Mouse (Mus musculus): ENCODE measurements around the gene Papss2. TPM values are rescaled to one million over a fixed set of nuclear protein-coding genes. Genes with fewer than 3 reads are reported as not detected.

The Papss2 gene
- polyA plus RNA-seq, 1 experiment from 2014 or later, result 20.7 TPM

- H3K4me1 ChIP-seq (replicated peaks), result no peaks in the 10 kb centered on the region
- no peak for ATAC-seq (ENCODE audit: insufficient number of reproducible peaks, insufficient read depth, low FRiP score, low TSS enrichment, low read depth)
- H3K4me3 ChIP-seq (replicated peaks), result no peak overlapping the region
- WGBS, result 57% methylated on average over 13 of the region's 13 CpGs
- no peak overlapping the region for H3K9ac ChIP-seq (replicated peaks)
- peaks cover 48% of the 10 kb centered on the region for H3K36me3 ChIP-seq
- H3K27ac ChIP-seq, result no peak overlapping the region
- no peaks in the 10 kb centered on the region for H3K27me3 ChIP-seq
- H3K9me3 ChIP-seq, result peaks cover 2% of the 10 kb centered on the region; the same call in 1 of the 2 replicates
- no peak overlapping the region for H3K4me2 ChIP-seq
Measured at GRCm38 (mm10) chr19:32638276-32638903, 42.8 kb downstream of the Papss2 start.

GRCm38 (mm10) chr19:32641535-32641934 lies 45.9 kb downstream of the Papss2 start:
- Histone ChIP-seq H3K9ac (replicated peaks) (no peak overlapping the region), H3K4me1 (replicated peaks) (no peaks in the 10 kb centered on the region), H3K27ac (no peak overlapping the region), H3K27me3 (no peaks in the 10 kb centered on the region), H3K4me2 (no peak overlapping the region), H3K9me3 (peaks cover 7% of the 10 kb centered on the region; the same call in 1 of the 2 replicates), H3K36me3 (peaks cover 45% of the 10 kb centered on the region), H3K4me3 (replicated peaks) (no peak overlapping the region)
- WGBS, result 91% methylated on average over 7 of the region's 7 CpGs
- ATAC-seq (ENCODE audit: insufficient number of reproducible peaks, insufficient read depth, low FRiP score, low TSS enrichment, low read depth), result no peak

- ATAC-seq (ENCODE audit: insufficient number of reproducible peaks, insufficient read depth, low FRiP score, low TSS enrichment, low read depth), result no peak
- Histone ChIP-seq H3K4me2 (no peak overlapping the region), H3K36me3 (peaks cover 40% of the 10 kb centered on the region), H3K4me3 (replicated peaks) (no peak overlapping the region), H3K9me3 (peaks cover 7% of the 10 kb centered on the region; the same call in 1 of the 2 replicates), H3K4me1 (replicated peaks) (no peaks in the 10 kb centered on the region), H3K9ac (replicated peaks) (no peak overlapping the region), H3K27ac (no peak overlapping the region), H3K27me3 (no peaks in the 10 kb centered on the region)
- 91% methylated on average over 8 of the region's 8 CpGs for WGBS
Measured at GRCm38 (mm10) chr19:32641995-32642394, 46.4 kb downstream of the Papss2 start.

- Histone ChIP-seq H3K36me3 (peaks cover 43% of the 10 kb centered on the region), H3K27me3 (no peaks in the 10 kb centered on the region)
- WGBS, result 96% methylated on average over 3 of the region's 3 CpGs
Measured at GRCm38 (mm10) chr19:32643642-32644041, 48.1 kb downstream of the Papss2 start.

GRCm38 (mm10) chr19:32645939-32646338 lies 50.3 kb downstream of the Papss2 start:
- H3K9ac ChIP-seq (replicated peaks), result no peak overlapping the region
- H3K4me2 ChIP-seq, result no peak overlapping the region
- peaks cover 32% of the 10 kb centered on the region for H3K36me3 ChIP-seq
- H3K9me3 ChIP-seq, result peaks cover 7% of the 10 kb centered on the region; the same call in 1 of the 2 replicates
- H3K4me3 ChIP-seq (replicated peaks), result no peak overlapping the region
- H3K4me1 ChIP-seq (replicated peaks), result no peaks in the 10 kb centered on the region
- WGBS, result 91% methylated on average over 7 of the region's 7 CpGs
- no peak for ATAC-seq (ENCODE audit: insufficient number of reproducible peaks, insufficient read depth, low FRiP score, low TSS enrichment, low read depth)
- no peaks in the 10 kb centered on the region for H3K27me3 ChIP-seq
- no peak overlapping the region for H3K27ac ChIP-seq

More at GRCm38 (mm10) chr19:32643642-32644041, 48.1 kb downstream of the Papss2 start:
- Histone ChIP-seq H3K9ac (replicated peaks) (no peak overlapping the region), H3K4me2 (no peak overlapping the region), H3K4me3 (replicated peaks) (no peak overlapping the region), H3K27ac (no peak overlapping the region), H3K4me1 (replicated peaks) (no peaks in the 10 kb centered on the region), H3K9me3 (peaks cover 7% of the 10 kb centered on the region; the same call in 1 of the 2 replicates)
- ATAC-seq (ENCODE audit: insufficient number of reproducible peaks, insufficient read depth, low FRiP score, low TSS enrichment, low read depth), result no peak

- no peak overlapping the region for H3K4me2 ChIP-seq
- no peak for ATAC-seq (ENCODE audit: insufficient number of reproducible peaks, insufficient read depth, low FRiP score, low TSS enrichment, low read depth)
- H3K9ac ChIP-seq (replicated peaks), result no peak overlapping the region
- peaks cover 28% of the 10 kb centered on the region for H3K36me3 ChIP-seq
- H3K27ac ChIP-seq, result no peak overlapping the region
- no peak overlapping the region for H3K4me3 ChIP-seq (replicated peaks)
- no peaks in the 10 kb centered on the region for H3K4me1 ChIP-seq (replicated peaks)
- peaks cover 7% of the 10 kb centered on the region; the same call in 1 of the 2 replicates for H3K9me3 ChIP-seq
- no peaks in the 10 kb centered on the region for H3K27me3 ChIP-seq
- 92% methylated on average over 3 of the region's 3 CpGs for WGBS
Measured at GRCm38 (mm10) chr19:32646382-32646781, 50.8 kb downstream of the Papss2 start.

GRCm38 (mm10) chr19:32648019-32648571 lies 52.5 kb downstream of the Papss2 start:
- 68% methylated on average over 10 of the region's 10 CpGs for WGBS
- ATAC-seq (ENCODE audit: insufficient number of reproducible peaks, insufficient read depth, low FRiP score, low TSS enrichment, low read depth), result no peak

GRCm38 (mm10) chr19:32651046-32651445 lies 55.5 kb downstream of the Papss2 start:
- no peak overlapping the region for H3K4me2 ChIP-seq
- H3K9me3 ChIP-seq, result no peaks in the 10 kb centered on the region
- ATAC-seq (ENCODE audit: insufficient number of reproducible peaks, insufficient read depth, low FRiP score, low TSS enrichment, low read depth), result no peak
- no peaks in the 10 kb centered on the region for H3K4me1 ChIP-seq (replicated peaks)
- H3K9ac ChIP-seq (replicated peaks), result no peak overlapping the region
- WGBS, result 90% methylated on average over 5 of the region's 5 CpGs
- H3K36me3 ChIP-seq, result peaks cover 9% of the 10 kb centered on the region; the same call in 1 of the 2 replicates
- H3K27me3 ChIP-seq, result no peaks in the 10 kb centered on the region
- H3K4me3 ChIP-seq (replicated peaks), result no peak overlapping the region
- H3K27ac ChIP-seq, result no peak overlapping the region

More at GRCm38 (mm10) chr19:32648019-32648571, 52.5 kb downstream of the Papss2 start:
- H3K9ac ChIP-seq (replicated peaks), result no peak overlapping the region
- peaks cover 7% of the 10 kb centered on the region; the same call in 1 of the 2 replicates for H3K9me3 ChIP-seq
- no peak overlapping the region for H3K27ac ChIP-seq
- H3K27me3 ChIP-seq, result no peaks in the 10 kb centered on the region
- peaks cover 15% of the 10 kb centered on the region for H3K36me3 ChIP-seq
- H3K4me3 ChIP-seq (replicated peaks), result no peak overlapping the region
- H3K4me2 ChIP-seq, result no peak overlapping the region
- H3K4me1 ChIP-seq (replicated peaks), result no peaks in the 10 kb centered on the region

GRCm38 (mm10) chr19:32653122-32653521 lies 57.5 kb downstream of the Papss2 start:
- H3K9me3 ChIP-seq, result no peaks in the 10 kb centered on the region
- no peak overlapping the region for H3K27ac ChIP-seq
- H3K4me1 ChIP-seq (replicated peaks), result no peaks in the 10 kb centered on the region
- peaks cover 4% of the 10 kb centered on the region; the same call in 1 of the 2 replicates for H3K36me3 ChIP-seq
- ATAC-seq (ENCODE audit: insufficient number of reproducible peaks, insufficient read depth, low FRiP score, low TSS enrichment, low read depth), result no peak
- WGBS, result 85% methylated on average over 5 of the region's 5 CpGs
- H3K4me2 ChIP-seq, result no peak overlapping the region
- no peak overlapping the region for H3K4me3 ChIP-seq (replicated peaks)
- H3K9ac ChIP-seq (replicated peaks), result no peak overlapping the region
- no peaks in the 10 kb centered on the region for H3K27me3 ChIP-seq

GRCm38 (mm10) chr19:32653630-32654362 lies 58.2 kb downstream of the Papss2 start:
- WGBS, result 86% methylated on average over 7 of the region's 7 CpGs
- no peaks in the 10 kb centered on the region for H3K4me1 ChIP-seq (replicated peaks)

GRCm38 (mm10) chr19:32659346-32659745 lies 63.8 kb downstream of the Papss2 start:
- Histone ChIP-seq H3K4me3 (replicated peaks) (no peak overlapping the region), H3K9ac (replicated peaks) (no peak overlapping the region), H3K36me3 (peaks cover 24% of the 10 kb centered on the region), H3K4me1 (replicated peaks) (no peaks in the 10 kb centered on the region), H3K27ac (no peak overlapping the region), H3K27me3 (no peaks in the 10 kb centered on the region), H3K4me2 (no peak overlapping the region), H3K9me3 (no peaks in the 10 kb centered on the region)
- ATAC-seq (ENCODE audit: insufficient number of reproducible peaks, insufficient read depth, low FRiP score, low TSS enrichment, low read depth), result no peak
- WGBS, result 70% methylated on average over 5 of the region's 5 CpGs

More at GRCm38 (mm10) chr19:32653630-32654362, 58.2 kb downstream of the Papss2 start:
- Histone ChIP-seq H3K36me3 (peaks cover 4% of the 10 kb centered on the region; the same call in 1 of the 2 replicates), H3K4me2 (no peak overlapping the region), H3K9ac (replicated peaks) (no peak overlapping the region), H3K27me3 (no peaks in the 10 kb centered on the region), H3K9me3 (no peaks in the 10 kb centered on the region), H3K27ac (no peak overlapping the region), H3K4me3 (replicated peaks) (no peak overlapping the region)
- no peak for ATAC-seq (ENCODE audit: insufficient number of reproducible peaks, insufficient read depth, low FRiP score, low TSS enrichment, low read depth)

Measured in limb, embryonic 12.5 days (tissue).